Mouse (Mus musculus) limb, embryonic 10.5 days (tissue): Measurements from ENCODE around the gene Tm7sf2. TPM values are rescaled to one million over a fixed set of nuclear protein-coding genes. Genes with fewer than 3 reads are reported as not detected.

Experiments
- DNase-seq: peaks from one replicate; pipeline ENCODE4 v3.0.0-alpha.2; 2017; ENCODE audit warnings: low spot score
- H3K27ac ChIP-seq: fragments of 300-500 bp; sonication (generic); 2 replicates; pipeline ENCODE4 v1.5.1; 2016; ENCODE audit warnings: mild to moderate bottlenecking
- H3K27me3 ChIP-seq: fragments of 300-500 bp; sonication (generic); 2 replicates; pipeline ENCODE4 v1.6.1; 2016; ENCODE audit warnings: low read depth, mild to moderate bottlenecking; ENCODE audit not compliant: poor library complexity, severe bottlenecking
- H3K36me3 ChIP-seq: fragments of 300-500 bp; sonication (generic); 2 replicates; pipeline ENCODE4 v1.6.1; 2016; ENCODE audit warnings: mild to moderate bottlenecking, moderate library complexity
- H3K4me1 ChIP-seq: fragments of 300-500 bp; sonication (generic); 2 replicates; pipeline ENCODE4 v1.6.1; 2016
- H3K4me3 ChIP-seq: fragments of 300-500 bp; sonication (generic); 2 replicates; pipeline ENCODE4 v1.5.1; 2016; ENCODE audit warnings: mild to moderate bottlenecking, moderate library complexity
- H3K9me3 ChIP-seq: fragments of 300-500 bp; sonication (generic); replicated peaks from 2 replicates; pipeline ENCODE4 v1.6.1; 2016; ENCODE audit warnings: mild to moderate bottlenecking
- WGBS: fragments of 180-500 bp; shearing (Covaris S2); methylation state at CpG from one replicate; pipeline ENCODE4 v1.1.7; 2016; 5-methylcytosine and 5-hydroxymethylcytosine counted together
- polyA plus RNA-seq: library from polyadenylated mRNA; unstranded; fragments of >200 nt; fragmentation: Nextera tagmentation; extraction: Ambion mirVana; gene quantifications from 2 replicates; pipeline ENCODE4 v1.2.1, GENCODE M21; 2016

The Tm7sf2 gene
- polyA plus RNA-seq, 1 experiment from 2014 or later, result 28.8 TPM

- WGBS, result 76% methylated on average over 5 of the region's 5 CpGs
- no peak for DNase-seq
- H3K4me3 ChIP-seq, result peak overlapping the region; percentile 88
These were observed 5.8 kb downstream of the Tm7sf2 start for GRCm38 (mm10) chr19:6062418-6062817.

GRCm38 (mm10) chr19:6061641-6062302, 6.4 kb downstream of the Tm7sf2 start:
- peaks cover 34% of the 10 kb centered on the region for H3K36me3 ChIP-seq
- H3K4me1 ChIP-seq, result peaks cover 43% of the 10 kb centered on the region

More at GRCm38 (mm10) chr19:6062418-6062817, 5.8 kb downstream of the Tm7sf2 start:
- peaks cover 47% of the 10 kb centered on the region for H3K4me1 ChIP-seq
- no peaks in the 10 kb centered on the region for H3K9me3 ChIP-seq
- no peaks in the 10 kb centered on the region for H3K27me3 ChIP-seq
- H3K36me3 ChIP-seq, result peaks cover 34% of the 10 kb centered on the region
- H3K27ac ChIP-seq, result peak overlapping the region; percentile 94

GRCm38 (mm10) chr19:6061021-6061533, 7.1 kb downstream of the Tm7sf2 start, which contains the start of gene Znhit2:
Gene Znhit2 (plus strand): TSS chr19:6061192.
- Histone ChIP-seq H3K4me1 (peaks cover 43% of the 10 kb centered on the region), H3K36me3 (peaks cover 36% of the 10 kb centered on the region), H3K27ac (peak within 1 kb of the TSS; percentile 94)

More at GRCm38 (mm10) chr19:6061641-6062302, 6.4 kb downstream of the Tm7sf2 start:
- Histone ChIP-seq H3K27ac (peak overlapping the region; percentile 94), H3K27me3 (no peaks in the 10 kb centered on the region), H3K4me3 (peak overlapping the region; percentile 88), H3K9me3 (no peaks in the 10 kb centered on the region)
- WGBS, result 2% methylated on average over 44 of the region's 44 CpGs
- peak; percentile 58 for DNase-seq

GRCm38 (mm10) chr19:6058966-6059365, 9.2 kb downstream of the Tm7sf2 start:
- H3K9me3 ChIP-seq, result no peaks in the 10 kb centered on the region
- peaks cover 54% of the 10 kb centered on the region for H3K36me3 ChIP-seq
- peak overlapping the region; percentile 87 for H3K4me3 ChIP-seq
- H3K4me1 ChIP-seq, result peaks cover 41% of the 10 kb centered on the region
- no peak overlapping the region for H3K27ac ChIP-seq
- DNase-seq, result no peak
- no peaks in the 10 kb centered on the region for H3K27me3 ChIP-seq
- WGBS, result 87% methylated on average over 5 of the region's 5 CpGs

More at GRCm38 (mm10) chr19:6061021-6061533, 7.1 kb downstream of the Tm7sf2 start, which contains the start of gene Znhit2:
- Histone ChIP-seq H3K9me3 (no peaks in the 10 kb centered on the region), H3K27me3 (no peaks in the 10 kb centered on the region), H3K4me3 (peak within 1 kb of the TSS; percentile 88)
- under 1% methylated on average over 58 of the region's 58 CpGs for whole genome bisulfite sequencing
- DNase-seq, result peak; percentile 91

- no peak for DNase-seq
- Histone ChIP-seq H3K27ac (peak overlapping the region; percentile 94), H3K36me3 (peaks cover 54% of the 10 kb centered on the region), H3K4me3 (peak overlapping the region; percentile 87), H3K4me1 (peaks cover 41% of the 10 kb centered on the region), H3K9me3 (no peaks in the 10 kb centered on the region), H3K27me3 (no peaks in the 10 kb centered on the region)
- 38% methylated on average over 5 of the region's 5 CpGs for WGBS
These were observed 9.7 kb downstream of the Tm7sf2 start for GRCm38 (mm10) chr19:6058513-6058912.

- peaks cover 56% of the 10 kb centered on the region for H3K36me3 ChIP-seq
- DNase-seq, result peak; percentile 100
- peak within 1 kb of the TSS; percentile 87 for H3K4me3 ChIP-seq
- WGBS, result under 1% methylated on average over 63 of the region's 63 CpGs
- H3K27ac ChIP-seq, result peak within 1 kb of the TSS; percentile 94
- H3K4me1 ChIP-seq, result peaks cover 33% of the 10 kb centered on the region
- no peaks in the 10 kb centered on the region for H3K9me3 ChIP-seq
- H3K27me3 ChIP-seq, result no peaks in the 10 kb centered on the region
These were observed 10.7 kb downstream of the Tm7sf2 start, which contains the start of the genes Mrpl49 and Fau for GRCm38 (mm10) chr19:6057313-6058096. Gene Mrpl49 (minus strand): TSS chr19:6057785. Gene Fau (plus strand): TSS chr19:6057844.

- Histone ChIP-seq H3K4me1 (peaks cover 25% of the 10 kb centered on the region), H3K9me3 (no peaks in the 10 kb centered on the region), H3K27ac (peak overlapping the region; percentile 94), H3K27me3 (no peaks in the 10 kb centered on the region), H3K4me3 (peak overlapping the region; percentile 87), H3K36me3 (peaks cover 64% of the 10 kb centered on the region)
- 71% methylated on average over 4 of the region's 4 CpGs for WGBS
- no peak for DNase-seq
These were observed 11.5 kb downstream of the Tm7sf2 start for GRCm38 (mm10) chr19:6056696-6057095.

- no peak overlapping the region for H3K27ac ChIP-seq
- H3K27me3 ChIP-seq, result no peaks in the 10 kb centered on the region
- DNase-seq, result no peak
- WGBS, result 90% methylated on average over 5 of the region's 5 CpGs
- H3K4me3 ChIP-seq, result no peak overlapping the region; the same call in 1 of the 2 replicates
- peaks cover 17% of the 10 kb centered on the region for H3K4me1 ChIP-seq
- no peaks in the 10 kb centered on the region for H3K9me3 ChIP-seq
- peaks cover 77% of the 10 kb centered on the region for H3K36me3 ChIP-seq
These were observed 13.9 kb downstream of the Tm7sf2 start for GRCm38 (mm10) chr19:6054296-6054695.

GRCm38 (mm10) chr19:6052516-6052915, 15.7 kb downstream of the Tm7sf2 start:
- 91% methylated on average over 7 of the region's 7 CpGs for WGBS
- H3K9me3 ChIP-seq, result no peaks in the 10 kb centered on the region
- H3K4me1 ChIP-seq, result peaks cover 21% of the 10 kb centered on the region
- no peaks in the 10 kb centered on the region for H3K27me3 ChIP-seq
- DNase-seq, result no peak
- H3K27ac ChIP-seq, result no peak overlapping the region
- peaks cover 84% of the 10 kb centered on the region for H3K36me3 ChIP-seq
- no peak overlapping the region for H3K4me3 ChIP-seq

- peaks cover 24% of the 10 kb centered on the region for H3K4me1 ChIP-seq
- no peak overlapping the region for H3K27ac ChIP-seq
- H3K27me3 ChIP-seq, result no peaks in the 10 kb centered on the region
- peak overlapping the region; percentile 89; the same call in 1 of the 2 replicates for H3K4me3 ChIP-seq
- DNase-seq, result no peak
- WGBS, result 86% methylated on average over 11 of the region's 11 CpGs
- no peaks in the 10 kb centered on the region for H3K9me3 ChIP-seq
- H3K36me3 ChIP-seq, result peaks cover 61% of the 10 kb centered on the region
These were observed 19.3 kb downstream of the Tm7sf2 start for GRCm38 (mm10) chr19:6048681-6049410.

- H3K27me3 ChIP-seq, result no peaks in the 10 kb centered on the region
- H3K4me1 ChIP-seq, result peaks cover 24% of the 10 kb centered on the region
- no peak overlapping the region for H3K27ac ChIP-seq
- H3K4me3 ChIP-seq, result peak overlapping the region; percentile 89
- H3K36me3 ChIP-seq, result peaks cover 51% of the 10 kb centered on the region
- no peak for DNase-seq
- H3K9me3 ChIP-seq, result no peaks in the 10 kb centered on the region
- WGBS, result 89% methylated on average over 8 of the region's 8 CpGs
These were observed 20.3 kb downstream of the Tm7sf2 start for GRCm38 (mm10) chr19:6047899-6048166.

- Histone ChIP-seq H3K27me3 (no peaks in the 10 kb centered on the region), H3K4me1 (peaks cover 24% of the 10 kb centered on the region), H3K36me3 (peaks cover 46% of the 10 kb centered on the region), H3K27ac (peak overlapping the region; percentile 99), H3K9me3 (no peaks in the 10 kb centered on the region), H3K4me3 (peak overlapping the region; percentile 89)
- 2% methylated on average over 44 of the region's 44 CpGs for WGBS
- DNase-seq, result no peak
These were observed 20.8 kb downstream of the Tm7sf2 start for GRCm38 (mm10) chr19:6047154-6047898.
